Mouse (Mus musculus) spleen, adult 2 months (tissue): ENCODE measurements around the gene Amt.

Experiments
- CTCF ChIP-seq: fragments of 200-500 bp; IDR thresholded peaks from 2 replicates; pipeline ENCODE4 v1.5.1; 2011; ENCODE audit warnings: mild to moderate bottlenecking, inconsistent platforms; ENCODE audit not compliant: insufficient read depth, insufficient read length, insufficient replicate concordance; ENCODE audit errors: extremely low read depth
- POLR2A ChIP-seq: fragments of 200-500 bp; IDR thresholded peaks from 2 replicates; pipeline ENCODE4 v1.6.1; 2011; ENCODE audit warnings: low read depth, low read length, inconsistent platforms

DNA sequence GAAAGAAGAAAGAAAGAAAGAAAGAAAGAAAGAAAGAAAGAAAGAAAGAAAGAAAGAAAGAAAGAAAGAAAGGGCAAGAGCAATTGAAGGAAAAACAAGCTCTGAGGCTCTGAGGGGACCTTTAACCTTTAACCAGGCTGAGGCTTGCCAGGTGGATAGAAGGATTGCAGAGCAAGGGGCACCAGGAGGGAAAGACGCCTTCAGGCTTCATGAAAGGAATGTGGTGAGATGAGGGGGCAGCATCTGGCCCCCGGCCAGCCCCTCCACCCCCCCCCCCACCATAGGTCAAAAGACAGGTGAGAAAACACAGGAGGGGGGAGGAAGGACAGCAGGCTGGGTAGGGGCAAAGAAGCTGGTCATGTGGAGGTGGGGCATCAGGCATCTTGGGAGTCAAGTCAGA is 24.7 kb upstream of the Amt start:
- TF ChIP-seq CTCF (no peak), POLR2A (no peak)
